In the genomic region with DNA sequence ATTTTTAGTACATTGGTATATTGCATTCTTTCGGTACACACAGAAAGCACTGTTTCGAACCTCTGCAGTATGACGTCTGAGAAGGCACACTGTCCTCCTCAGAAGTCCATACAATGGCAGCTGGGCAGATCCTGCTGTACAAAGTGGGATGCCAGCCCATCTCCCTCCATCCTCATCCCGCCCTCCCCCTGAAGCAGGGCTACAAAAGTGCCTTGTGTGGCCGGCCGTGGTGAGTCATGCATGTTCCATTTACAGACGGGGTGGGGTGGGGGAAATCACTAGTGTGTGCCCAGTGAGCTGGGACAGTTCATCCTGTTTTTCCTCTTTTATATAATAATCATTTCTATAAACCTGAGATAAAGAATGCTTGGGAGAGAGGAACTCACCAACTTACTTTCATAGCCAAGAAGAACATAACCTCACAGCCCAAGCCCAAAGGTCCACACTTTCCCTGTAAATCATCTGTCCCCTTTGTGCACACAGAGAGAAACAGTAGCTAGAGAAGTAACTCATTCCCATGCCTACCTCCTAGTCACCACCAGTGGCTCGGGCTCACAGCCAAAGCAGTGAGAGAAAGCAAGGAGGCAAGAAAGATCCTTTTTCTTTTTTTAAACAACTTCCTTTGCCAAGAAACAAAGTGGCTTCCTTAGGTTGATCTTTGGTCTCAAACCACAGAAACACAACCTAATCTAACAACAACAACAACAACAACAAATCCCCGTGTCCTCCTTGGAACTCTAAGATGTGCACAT, we compare ENCODE assay signal across 9 mouse cellular contexts. TPM values are rescaled to one million over a fixed set of nuclear protein-coding genes. Genes with fewer than 3 reads are reported as not detected.
DNase-seq lines count a peak whose midpoint lies in the region; ATAC-seq and TF ChIP-seq lines count a peak whose summit lies in the region.
"Had no signal": no experiment of that assay in that cellular context is flagged by ENCODE, and none has a peak within 500 bp of the region (broad histone marks: within the 10 kb centered on the region; RNA-seq: fewer than 3 reads in every experiment).

No protein-coding gene starts in this region.

- no peaks in the 10 kb centered on the region for H3K4me1 ChIP-seq in neural tube, embryonic 12.5 days
- H3K4me1 ChIP-seq in hindbrain, embryonic 16.5 days (ENCODE audit: control insufficient read depth, insufficient read depth, low read depth, low read length) = no peaks in the 10 kb centered on the region
- H3K4me1 ChIP-seq in lung, embryonic 14.5 days (ENCODE audit: insufficient read depth) = no peaks in the 10 kb centered on the region
- peaks cover 7% of the 10 kb centered on the region; the same call in 1 of the 2 replicates for H3K4me1 ChIP-seq in small intestine, adult 2 months (ENCODE audit: control insufficient read depth, insufficient read depth, insufficient read length, low read length)

- WGBS in neural tube, embryonic 12.5 days = 74% methylated on average over 9 of the region's 9 CpGs
- WGBS in hindbrain, embryonic 16.5 days = 68% methylated on average over 9 of the region's 9 CpGs
- 78% methylated on average over 9 of the region's 9 CpGs for WGBS in lung, embryonic 14.5 days
- WGBS in small intestine, adult 2 months = 27% methylated on average over 9 of the region's 9 CpGs

- DNase-seq in cerebellum, postnatal 10 days = peak; percentile 25 to 48
- no peak for DNase-seq in neural tube, embryonic 10.5 days (ENCODE audit: extremely low spot score, low spot score)
- DNase-seq in lung, embryonic 14.5 days = peak; percentile 37
- DNase-seq in embryo, embryonic 11 days = no peak

- H3K27me3 ChIP-seq in neural tube, embryonic 12.5 days (replicated peaks) = no peaks in the 10 kb centered on the region
- H3K27me3 ChIP-seq in hindbrain, embryonic 16.5 days (replicated peaks; ENCODE audit: control insufficient read depth, insufficient read depth, low read length) = no peaks in the 10 kb centered on the region
- H3K27me3 ChIP-seq in lung, embryonic 14.5 days (ENCODE audit: insufficient read depth, low read length) = no peaks in the 10 kb centered on the region
- H3K27me3 ChIP-seq in small intestine, adult 2 months (ENCODE audit: control insufficient read depth, insufficient read depth, low read length) = no peaks in the 10 kb centered on the region

- no peak overlapping the region for H3K4me3 ChIP-seq in neural tube, embryonic 12.5 days
- no peak overlapping the region for H3K4me3 ChIP-seq in hindbrain, embryonic 16.5 days (ENCODE audit: low read length)
- H3K4me3 ChIP-seq in lung, embryonic 14.5 days (ENCODE audit: low read depth, low read length) = no peak overlapping the region
- no peak overlapping the region for H3K4me3 ChIP-seq in small intestine, adult 2 months (ENCODE audit: low read depth, low read length)
- H3K4me3 ChIP-seq: erythroblast, embryonic 14.5 days had no signal

- no peak for TF ChIP-seq CTCF in lung, embryonic 14.5 days (IDR thresholded peaks at IDR 0.05; ENCODE audit: low read depth)
- no peak for TF ChIP-seq CTCF in small intestine, adult 2 months (IDR thresholded peaks at IDR 0.05; ENCODE audit: extremely low read depth, insufficient read length, insufficient replicate concordance, low read depth, low read length)

- H3K36me3 ChIP-seq in neural tube, embryonic 12.5 days = no peaks in the 10 kb centered on the region
- no peaks in the 10 kb centered on the region for H3K36me3 ChIP-seq in hindbrain, embryonic 16.5 days (ENCODE audit: control insufficient read depth, insufficient read depth, low read length)
- H3K36me3 ChIP-seq in lung, embryonic 14.5 days (ENCODE audit: insufficient read depth) = no peaks in the 10 kb centered on the region
- H3K36me3 ChIP-seq in small intestine, adult 2 months (ENCODE audit: control insufficient read depth, insufficient read depth, low read length) = no peaks in the 10 kb centered on the region

- no peak overlapping the region for H3K9ac ChIP-seq in neural tube, embryonic 12.5 days
- H3K9ac ChIP-seq in hindbrain, embryonic 16.5 days (ENCODE audit: low read depth, low read length) = no peak overlapping the region
- no peak overlapping the region for H3K9ac ChIP-seq in lung, embryonic 14.5 days

- no peak for ATAC-seq in cerebellum, adult (ENCODE audit: insufficient number of reproducible peaks, low FRiP score, low TSS enrichment)
- peak; percentile 48; the same call in 1 of the 2 replicates for ATAC-seq in neural tube, embryonic 12.5 days (ENCODE audit: low FRiP score, low read depth)
- ATAC-seq in hindbrain, embryonic 16.5 days = peak; percentile 74
- ATAC-seq in lung, embryonic 14.5 days (ENCODE audit: insufficient read depth) = no peak

- no peak for TF ChIP-seq POLR2A in small intestine, adult 2 months (IDR thresholded peaks at IDR 0.05; ENCODE audit: low read depth, low read length)

- H3K27ac ChIP-seq in neural tube, embryonic 12.5 days = no peak overlapping the region
- H3K27ac ChIP-seq in hindbrain, embryonic 16.5 days (ENCODE audit: low read depth, low read length) = peak overlapping the region; percentile 66
- peak overlapping the region; percentile 47; the same call in 1 of the 2 replicates for H3K27ac ChIP-seq in lung, embryonic 14.5 days (ENCODE audit: low read depth)
- peak overlapping the region; percentile 11; the same call in 1 of the 2 replicates for H3K27ac ChIP-seq in small intestine, adult 2 months (ENCODE audit: insufficient read depth, low read depth, low read length)

- no peaks in the 10 kb centered on the region for H3K9me3 ChIP-seq in neural tube, embryonic 12.5 days
- H3K9me3 ChIP-seq in hindbrain, embryonic 16.5 days (ENCODE audit: control insufficient read depth, low read length) = no peaks in the 10 kb centered on the region
- H3K9me3 ChIP-seq in lung, embryonic 14.5 days (ENCODE audit: low read depth, low read length) = no peaks in the 10 kb centered on the region

- H3K4me2 ChIP-seq in neural tube, embryonic 12.5 days (replicated peaks) = no peak overlapping the region
- H3K4me2 ChIP-seq in hindbrain, embryonic 16.5 days (ENCODE audit: low read length) = no peak overlapping the region; the same call in 1 of the 2 replicates
- H3K4me2 ChIP-seq in lung, embryonic 14.5 days = no peak overlapping the region

RNA-seq across cellular contexts. Expression of gene Fnip2, which starts 8.4 kb away (rescaled TPM):
- 8.7 and 9.6 TPM in 2 replicates for polyA plus RNA-seq in neural tube, embryonic 12.5 days (2016; fragmentation: Nextera tagmentation; extraction: Ambion mirVana)
- 4.5 and 5.5 TPM in 2 replicates for polyA plus RNA-seq in hindbrain, embryonic 16.5 days (2015; fragmentation: Nextera tagmentation; extraction: Ambion mirVana)
- 5.8 and 6.4 TPM in 2 replicates for polyA plus RNA-seq in lung, embryonic 14.5 days (2014; fragmentation: Nextera tagmentation; extraction: Ambion mirVana)
- 1.2 and 1.6 TPM in 2 replicates for polyA plus RNA-seq in small intestine, adult 2 months (2012; rRNA removed)

RNA-seq across cellular contexts. Expression of gene Ppid, which starts 31.9 kb away (rescaled TPM):
- 162 and 164 TPM in 2 replicates for polyA plus RNA-seq in neural tube, embryonic 12.5 days (2016; fragmentation: Nextera tagmentation; extraction: Ambion mirVana)
- polyA plus RNA-seq in hindbrain, embryonic 16.5 days (2015; fragmentation: Nextera tagmentation; extraction: Ambion mirVana) = 145 and 146 TPM in 2 replicates
- polyA plus RNA-seq in lung, embryonic 14.5 days (2014; fragmentation: Nextera tagmentation; extraction: Ambion mirVana) = 185 TPM in 2 replicates
- polyA plus RNA-seq in small intestine, adult 2 months (2012; rRNA removed) = 0.50 and 0.86 TPM in 2 replicates

Comparison
In these comparisons a context has a peak if more than half of its experiments do, and no peak if none do; other contexts are left out.
1. DNase-seq: peak in cerebellum, postnatal 10 days (2 of 2) and lung, embryonic 14.5 days (single experiment); none in neural tube, embryonic 10.5 days (single experiment) and embryo, embryonic 11 days (single experiment).
2. ATAC-seq: peak in neural tube, embryonic 12.5 days (single experiment) and hindbrain, embryonic 16.5 days (single experiment); none in cerebellum, adult (single experiment) and lung, embryonic 14.5 days (single experiment).
3. RNA of gene Ppid, which starts 31.9 kb away (polyA plus RNA-seq): 185 TPM in lung, embryonic 14.5 days, 162 to 164 TPM in neural tube, embryonic 12.5 days and 145 to 146 TPM in hindbrain, embryonic 16.5 days; 0.50 to 0.86 TPM in small intestine, adult 2 months; every median in the first group is over 10 times any median in the second.